Mouse (Mus musculus): ENCODE measurements around the gene Stx1b. TPM values are rescaled to one million over a fixed set of nuclear protein-coding genes. Genes with fewer than 3 reads are reported as not detected.

The Stx1b gene
- polyA plus RNA-seq, 1 experiment from 2014 or later: 8.1 TPM

- Histone ChIP-seq H3K4me2 (ENCODE audit: low read depth) (no peak overlapping the region), H3K27ac (ENCODE audit: low read depth, low read length) (no peak overlapping the region), H3K4me3 (ENCODE audit: low read depth, low read length) (no peak overlapping the region), H3K9ac (ENCODE audit: low read length) (no peak overlapping the region), H3K4me1 (ENCODE audit: control insufficient read depth, insufficient read depth, low read length) (peaks cover 3% of the 10 kb centered on the region; the same call in 1 of the 2 replicates), H3K27me3 (ENCODE audit: control insufficient read depth, insufficient read depth, low read length) (no peaks in the 10 kb centered on the region), H3K36me3 (ENCODE audit: control insufficient read depth, insufficient read depth, low read length) (no peaks in the 10 kb centered on the region), H3K9me3 (ENCODE audit: control insufficient read depth, low read length) (no peaks in the 10 kb centered on the region)
- DNase-seq (ENCODE audit: low spot score): no peak
- ATAC-seq (ENCODE audit: insufficient read depth, low FRiP score, low TSS enrichment): no peak
- 86% methylated on average over 3 of the region's 3 CpGs for WGBS
Observed at GRCm38 (mm10) chr7:127822494-127822893, 1.9 kb downstream of the Stx1b start.

GRCm38 (mm10) chr7:127820836-127821509 lies 3.4 kb downstream of the Stx1b start:
- 74% methylated on average over 13 of the region's 13 CpGs for WGBS
- H3K4me3 ChIP-seq (ENCODE audit: low read depth, low read length): no peak overlapping the region
- no peak overlapping the region for H3K9ac ChIP-seq (ENCODE audit: low read length)
- H3K36me3 ChIP-seq (ENCODE audit: control insufficient read depth, insufficient read depth, low read length): no peaks in the 10 kb centered on the region
- no peak for ATAC-seq (ENCODE audit: insufficient read depth, low FRiP score, low TSS enrichment)
- peaks cover 3% of the 10 kb centered on the region; the same call in 1 of the 2 replicates for H3K4me1 ChIP-seq (ENCODE audit: control insufficient read depth, insufficient read depth, low read length)
- H3K4me2 ChIP-seq (ENCODE audit: low read depth): no peak overlapping the region
- no peak for DNase-seq (ENCODE audit: low spot score)
- no peaks in the 10 kb centered on the region for H3K9me3 ChIP-seq (ENCODE audit: control insufficient read depth, low read length)
- no peaks in the 10 kb centered on the region for H3K27me3 ChIP-seq (ENCODE audit: control insufficient read depth, insufficient read depth, low read length)
- H3K27ac ChIP-seq (ENCODE audit: low read depth, low read length): no peak overlapping the region

GRCm38 (mm10) chr7:127817776-127818175 lies 6.6 kb downstream of the Stx1b start:
- 98% methylated on average over 5 of the region's 5 CpGs for WGBS

GRCm38 (mm10) chr7:127817053-127817452 lies 7.3 kb downstream of the Stx1b start:
- Histone ChIP-seq H3K9me3 (ENCODE audit: control insufficient read depth, low read length) (no peaks in the 10 kb centered on the region), H3K9ac (ENCODE audit: low read length) (no peak overlapping the region), H3K4me2 (ENCODE audit: low read depth) (no peak overlapping the region), H3K36me3 (ENCODE audit: control insufficient read depth, insufficient read depth, low read length) (no peaks in the 10 kb centered on the region), H3K27ac (ENCODE audit: low read depth, low read length) (no peak overlapping the region), H3K4me3 (ENCODE audit: low read depth, low read length) (no peak overlapping the region), H3K4me1 (ENCODE audit: control insufficient read depth, insufficient read depth, low read length) (no peaks in the 10 kb centered on the region), H3K27me3 (ENCODE audit: control insufficient read depth, insufficient read depth, low read length) (no peaks in the 10 kb centered on the region)
- WGBS: 82% methylated on average over 7 of the region's 7 CpGs
- no peak for DNase-seq (ENCODE audit: low spot score)
- no peak for ATAC-seq (ENCODE audit: insufficient read depth, low FRiP score, low TSS enrichment)

More at GRCm38 (mm10) chr7:127817776-127818175, 6.6 kb downstream of the Stx1b start:
- no peak overlapping the region for H3K4me2 ChIP-seq (ENCODE audit: low read depth)
- H3K27me3 ChIP-seq (ENCODE audit: control insufficient read depth, insufficient read depth, low read length): no peaks in the 10 kb centered on the region
- ATAC-seq (ENCODE audit: insufficient read depth, low FRiP score, low TSS enrichment) (no peak), DNase-seq (ENCODE audit: low spot score) (no peak)
- H3K4me3 ChIP-seq (ENCODE audit: low read depth, low read length): no peak overlapping the region
- no peak overlapping the region for H3K27ac ChIP-seq (ENCODE audit: low read depth, low read length)
- no peaks in the 10 kb centered on the region for H3K36me3 ChIP-seq (ENCODE audit: control insufficient read depth, insufficient read depth, low read length)
- no peak overlapping the region for H3K9ac ChIP-seq (ENCODE audit: low read length)
- no peaks in the 10 kb centered on the region for H3K9me3 ChIP-seq (ENCODE audit: control insufficient read depth, low read length)
- H3K4me1 ChIP-seq (ENCODE audit: control insufficient read depth, insufficient read depth, low read length): no peaks in the 10 kb centered on the region

GRCm38 (mm10) chr7:127815954-127816821 lies 8.2 kb downstream of the Stx1b start:
- Histone ChIP-seq H3K27ac (ENCODE audit: low read depth, low read length) (no peak overlapping the region), H3K9ac (ENCODE audit: low read length) (peak overlapping the region; percentile 22; the same call in 1 of the 2 replicates), H3K27me3 (ENCODE audit: control insufficient read depth, insufficient read depth, low read length) (no peaks in the 10 kb centered on the region), H3K36me3 (ENCODE audit: control insufficient read depth, insufficient read depth, low read length) (no peaks in the 10 kb centered on the region), H3K4me1 (ENCODE audit: control insufficient read depth, insufficient read depth, low read length) (no peaks in the 10 kb centered on the region), H3K4me2 (ENCODE audit: low read depth) (no peak overlapping the region), H3K4me3 (ENCODE audit: low read depth, low read length) (no peak overlapping the region), H3K9me3 (ENCODE audit: control insufficient read depth, low read length) (no peaks in the 10 kb centered on the region)
- WGBS: 65% methylated on average over 15 of the region's 15 CpGs
- DNase-seq (ENCODE audit: low spot score) (no peak), ATAC-seq (ENCODE audit: insufficient read depth, low FRiP score, low TSS enrichment) (no peak)

GRCm38 (mm10) chr7:127815116-127815665 lies 9.2 kb downstream of the Stx1b start:
- Histone ChIP-seq H3K36me3 (ENCODE audit: control insufficient read depth, insufficient read depth, low read length) (no peaks in the 10 kb centered on the region), H3K27me3 (ENCODE audit: control insufficient read depth, insufficient read depth, low read length) (no peaks in the 10 kb centered on the region), H3K27ac (ENCODE audit: low read depth, low read length) (no peak overlapping the region), H3K9ac (ENCODE audit: low read length) (no peak overlapping the region), H3K9me3 (ENCODE audit: control insufficient read depth, low read length) (no peaks in the 10 kb centered on the region), H3K4me3 (ENCODE audit: low read depth, low read length) (no peak overlapping the region), H3K4me2 (ENCODE audit: low read depth) (no peak overlapping the region), H3K4me1 (ENCODE audit: control insufficient read depth, insufficient read depth, low read length) (no peaks in the 10 kb centered on the region)
- 93% methylated on average over 15 of the region's 15 CpGs for WGBS
- DNase-seq (ENCODE audit: low spot score) (no peak), ATAC-seq (ENCODE audit: insufficient read depth, low FRiP score, low TSS enrichment) (no peak)

GRCm38 (mm10) chr7:127814241-127814921 lies 10.0 kb downstream of the Stx1b start:
- DNase-seq (ENCODE audit: low spot score): no peak
- Histone ChIP-seq H3K4me2 (ENCODE audit: low read depth) (no peak overlapping the region), H3K27me3 (ENCODE audit: control insufficient read depth, insufficient read depth, low read length) (no peaks in the 10 kb centered on the region), H3K27ac (ENCODE audit: low read depth, low read length) (no peak overlapping the region), H3K9ac (ENCODE audit: low read length) (no peak overlapping the region), H3K9me3 (ENCODE audit: control insufficient read depth, low read length) (no peaks in the 10 kb centered on the region), H3K4me1 (ENCODE audit: control insufficient read depth, insufficient read depth, low read length) (no peaks in the 10 kb centered on the region), H3K4me3 (ENCODE audit: low read depth, low read length) (no peak overlapping the region), H3K36me3 (ENCODE audit: control insufficient read depth, insufficient read depth, low read length) (no peaks in the 10 kb centered on the region)
- 83% methylated on average over 19 of the region's 19 CpGs for WGBS
- ATAC-seq (ENCODE audit: insufficient read depth, low FRiP score, low TSS enrichment): no peak

- DNase-seq (ENCODE audit: low spot score): no peak
- Histone ChIP-seq H3K36me3 (ENCODE audit: control insufficient read depth, insufficient read depth, low read length) (no peaks in the 10 kb centered on the region), H3K9me3 (ENCODE audit: control insufficient read depth, low read length) (no peaks in the 10 kb centered on the region), H3K9ac (ENCODE audit: low read length) (no peak overlapping the region), H3K4me3 (ENCODE audit: low read depth, low read length) (no peak overlapping the region), H3K27ac (ENCODE audit: low read depth, low read length) (no peak overlapping the region), H3K27me3 (ENCODE audit: control insufficient read depth, insufficient read depth, low read length) (no peaks in the 10 kb centered on the region), H3K4me2 (ENCODE audit: low read depth) (no peak overlapping the region), H3K4me1 (ENCODE audit: control insufficient read depth, insufficient read depth, low read length) (no peaks in the 10 kb centered on the region)
- ATAC-seq (ENCODE audit: insufficient read depth, low FRiP score, low TSS enrichment): no peak
- 87% methylated on average over 4 of the region's 4 CpGs for WGBS
Observed at GRCm38 (mm10) chr7:127813821-127814220, 10.5 kb downstream of the Stx1b start.

All from neural tube, embryonic 11.5 days (tissue).